Mouse (Mus musculus): ENCODE data around the gene H2-DMb2.
"Not testable (repeated sequence)": the region's sequence is repeated elsewhere in the genome, so short reads cannot be mapped to it uniquely, and the experiment has no call there.

Gene H2-DMb2

DNA sequence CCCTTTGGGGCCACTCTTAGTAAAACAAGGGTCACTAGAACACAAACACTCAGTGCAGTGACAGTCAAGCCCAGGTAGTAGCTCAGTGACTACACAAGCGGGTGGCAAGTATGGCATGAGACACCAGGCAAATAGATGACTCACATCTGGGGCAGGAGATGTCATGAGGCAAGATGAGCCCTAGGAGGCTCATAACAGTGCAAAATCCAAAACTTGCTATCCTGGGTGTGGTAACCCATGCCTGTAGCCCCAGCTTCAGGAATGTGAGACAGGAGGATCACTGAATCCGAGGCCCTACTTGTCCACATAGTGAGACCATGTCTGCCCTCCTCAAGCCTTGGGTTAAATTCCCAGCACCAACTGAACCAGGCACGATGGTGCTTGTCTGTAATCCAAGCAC, 8.7 kb upstream of the H2-DMb2 start:
- DNase-seq (ENCODE audit: low read depth, low spot score): no peak

DNA sequence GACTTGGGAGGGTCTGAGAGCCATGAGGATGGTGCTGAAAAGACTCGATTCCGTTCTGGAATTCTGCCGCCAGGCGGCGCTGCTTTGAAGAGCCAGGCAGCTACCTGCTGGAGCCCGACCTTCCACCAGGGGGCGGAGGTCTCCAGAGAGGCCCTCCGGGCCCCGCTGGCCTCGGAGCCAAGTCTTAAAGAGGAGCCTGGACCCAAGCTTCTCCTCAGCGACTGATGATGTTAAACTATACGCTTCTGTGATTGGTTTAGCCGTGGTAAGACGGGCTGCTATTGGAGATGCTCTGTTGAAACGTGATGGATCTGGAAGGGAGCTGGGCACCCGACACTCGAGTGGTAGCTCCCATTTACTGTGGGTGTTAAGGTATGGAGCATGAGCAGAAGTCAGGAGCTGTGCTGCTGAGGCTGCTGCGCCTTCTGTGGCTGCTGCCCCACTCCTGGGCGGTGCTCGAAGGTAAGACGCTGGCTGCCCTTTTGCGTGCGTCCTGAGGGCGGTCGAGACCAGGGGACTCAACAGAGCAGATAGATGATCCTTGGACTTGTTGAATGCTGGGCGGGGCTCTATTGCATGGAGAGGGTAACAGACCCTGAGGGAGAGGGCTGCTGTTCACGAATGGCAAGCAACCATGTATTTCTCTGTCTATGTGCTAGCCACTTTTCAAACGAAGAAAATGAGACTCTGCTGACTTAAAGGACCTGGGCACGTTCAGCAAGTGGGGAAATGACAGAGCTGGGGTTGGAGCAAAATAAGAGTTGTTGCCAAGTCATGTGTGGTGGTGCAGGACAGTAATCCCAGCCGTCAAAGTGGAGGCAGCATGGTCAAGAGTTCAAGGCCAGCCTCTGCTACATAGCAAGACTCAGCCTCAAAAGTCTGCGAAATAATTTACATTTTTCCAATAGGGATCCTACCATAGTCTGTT, 7.5 kb upstream of the H2-DMb2 start:
- DNase-seq (ENCODE audit: low read depth, low spot score): peak; percentile 98

- no peak for DNase-seq (ENCODE audit: low read depth, low spot score)
These were observed 5.5 kb upstream of the H2-DMb2 start for GRCm38 (mm10) chr17:34137601-34138000.

DNA sequence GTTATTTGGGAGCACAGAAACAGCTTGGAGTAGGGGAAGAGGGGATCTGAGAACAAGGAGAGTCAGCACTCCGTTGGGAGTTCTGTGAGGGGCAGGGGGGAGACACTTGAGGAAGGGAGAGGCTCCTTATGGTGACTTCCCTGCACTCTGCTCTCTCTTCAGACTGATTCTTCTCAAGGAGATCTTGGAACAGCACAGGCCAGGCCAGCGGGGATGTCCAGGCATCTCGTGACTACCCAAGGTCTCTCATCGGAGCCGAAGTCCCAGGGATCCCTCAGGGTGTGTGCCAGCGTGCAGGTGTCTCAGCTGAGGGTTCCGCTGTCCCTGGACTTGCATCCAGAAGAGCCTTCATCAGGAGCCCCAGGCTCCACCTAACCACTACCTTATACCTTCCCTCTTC, 4.5 kb upstream of the H2-DMb2 start:
- DNase-seq (ENCODE audit: low read depth, low spot score): no peak

DNA sequence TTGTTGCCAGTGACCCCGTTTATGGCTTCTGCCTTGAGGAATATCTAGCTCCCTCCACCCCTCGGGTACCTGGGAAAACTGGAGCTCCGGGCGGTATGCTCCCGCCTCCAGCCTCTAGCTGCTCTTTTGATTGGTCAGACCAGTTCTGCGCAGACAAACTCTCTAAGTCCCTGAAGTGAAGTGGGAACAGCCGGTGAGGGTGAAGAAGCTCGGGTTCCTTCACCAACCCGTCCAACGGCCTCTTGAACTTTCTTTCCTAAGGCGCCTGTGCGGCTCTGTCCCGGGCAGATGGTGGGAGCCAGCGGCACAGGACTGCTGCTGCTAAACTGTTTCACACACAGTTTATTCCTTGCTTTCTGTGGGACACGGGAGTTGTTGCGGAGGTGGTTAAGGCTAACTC, 3.7 kb upstream of the H2-DMb2 start:
- DNase-seq (ENCODE audit: low read depth, low spot score): no peak

GRCm38 (mm10) chr17:34140240-34140639, 2.9 kb upstream of the H2-DMb2 start:
- DNase-seq (ENCODE audit: low read depth, low spot score): no peak

DNA sequence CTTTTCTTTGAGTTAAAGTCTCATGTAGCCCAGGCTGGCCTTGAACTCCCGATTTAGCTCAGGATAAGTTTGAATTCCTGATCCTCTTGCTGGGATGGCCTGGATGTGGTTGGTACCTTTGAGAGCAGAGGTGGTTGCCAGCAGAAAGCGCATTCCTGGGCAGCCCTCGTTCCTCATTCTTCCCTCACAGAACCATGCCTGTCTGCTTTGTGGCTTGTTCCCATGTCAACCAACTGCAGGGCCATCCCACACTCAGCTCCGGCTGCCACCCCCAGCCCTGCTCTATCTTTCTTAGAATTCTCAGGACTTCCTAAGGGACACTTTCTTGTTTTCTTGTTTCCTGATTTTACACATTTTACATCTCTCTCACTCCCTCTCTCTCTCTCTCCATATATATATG, 1.7 kb upstream of the H2-DMb2 start:
- DNase-seq (ENCODE audit: low read depth, low spot score): no peak

DNA sequence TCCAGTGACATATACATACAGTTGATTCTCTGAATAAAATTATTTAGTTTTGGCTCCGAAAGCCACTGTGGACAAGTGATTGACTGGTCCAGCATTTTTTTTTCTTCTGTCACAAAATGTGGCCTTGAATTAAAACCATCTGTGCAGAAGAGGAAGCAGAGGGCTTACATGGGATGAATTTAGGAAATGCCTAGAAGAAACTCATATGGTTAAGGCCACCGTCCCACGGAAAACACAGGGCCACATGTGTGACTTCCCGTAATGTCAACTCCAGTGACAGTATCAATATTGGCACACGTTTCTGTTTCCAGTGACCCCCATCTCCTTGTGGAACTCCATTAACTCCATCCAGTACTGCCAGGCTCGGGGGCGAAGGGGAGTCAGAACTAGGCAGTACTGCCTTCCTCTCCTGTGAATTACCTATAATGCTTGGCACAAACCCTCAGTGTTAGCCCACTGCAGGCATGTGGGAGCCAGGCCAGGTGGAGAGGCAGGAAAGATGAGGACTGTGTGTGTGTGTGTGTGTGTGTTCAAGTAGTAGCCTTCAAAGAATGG, 574 bp upstream of the H2-DMb2 start:
- DNase-seq (ENCODE audit: low read depth, low spot score): no peak

DNA sequence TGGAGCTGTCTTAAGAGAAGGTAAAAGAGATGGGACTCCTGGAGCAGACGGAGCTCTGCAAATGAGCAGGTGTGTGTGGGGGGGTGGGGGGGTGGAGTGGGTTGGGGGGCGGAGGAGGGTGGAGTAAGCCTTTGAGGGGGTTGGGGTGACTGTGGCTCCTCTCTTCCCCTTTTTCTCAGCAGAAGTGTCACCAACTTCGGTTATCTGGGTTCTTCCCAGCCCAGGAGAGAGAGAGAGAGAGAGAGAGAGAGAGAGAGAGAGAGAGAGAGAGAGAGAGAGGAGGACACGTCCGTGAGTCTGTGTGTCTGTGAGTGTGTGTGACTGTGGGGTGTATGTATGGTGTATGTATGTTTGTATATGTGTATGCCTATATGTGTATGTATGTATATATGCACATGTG, 354 bp downstream of the H2-DMb2 start:
- no peak for DNase-seq (ENCODE audit: low read depth, low spot score)

GRCm38 (mm10) chr17:34144221-34144620, 1.1 kb downstream of the H2-DMb2 start:
- not testable (repeated sequence) for DNase-seq (ENCODE audit: low read depth, low spot score)

DNA sequence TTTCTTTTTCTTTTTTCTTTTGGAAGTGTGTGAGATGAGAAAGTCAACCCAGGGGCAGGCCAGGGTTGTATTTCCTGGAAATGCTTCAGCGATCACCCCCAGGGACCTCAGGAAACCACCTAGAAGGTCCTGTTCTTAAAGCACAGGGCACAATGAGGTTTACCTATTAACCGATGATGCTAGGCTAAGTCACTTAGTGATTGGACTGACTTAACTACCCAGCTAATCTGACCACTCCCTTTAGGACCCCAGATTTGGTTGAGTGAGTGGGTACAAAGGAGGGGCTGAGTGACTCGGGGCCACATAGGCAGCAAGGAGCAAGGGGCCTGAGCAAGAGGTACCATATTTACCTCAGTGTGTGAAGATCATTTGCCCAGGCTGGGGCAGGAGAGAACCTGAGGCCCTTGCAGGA, 1.9 kb downstream of the H2-DMb2 start:
- no peak for DNase-seq (ENCODE audit: low read depth, low spot score)

- no peak for DNase-seq (ENCODE audit: low read depth, low spot score)
These were observed 9.8 kb downstream of the H2-DMb2 start, which contains the start of gene H2-DMb1 for GRCm38 (mm10) chr17:34152923-34153322. H2-DMb1 (plus strand) TSS chr17:34153072.

GRCm38 (mm10) chr17:34155534-34155933, 12.4 kb downstream of the H2-DMb2 start:
- no peak for DNase-seq (ENCODE audit: low read depth, low spot score)

GRCm38 (mm10) chr17:34164202-34164895, 21.2 kb downstream of the H2-DMb2 start:
- no peak for DNase-seq (ENCODE audit: low read depth, low spot score)

GRCm38 (mm10) chr17:34165033-34165730, 22.1 kb downstream of the H2-DMb2 start:
- no peak for DNase-seq (ENCODE audit: low read depth, low spot score)

DNA sequence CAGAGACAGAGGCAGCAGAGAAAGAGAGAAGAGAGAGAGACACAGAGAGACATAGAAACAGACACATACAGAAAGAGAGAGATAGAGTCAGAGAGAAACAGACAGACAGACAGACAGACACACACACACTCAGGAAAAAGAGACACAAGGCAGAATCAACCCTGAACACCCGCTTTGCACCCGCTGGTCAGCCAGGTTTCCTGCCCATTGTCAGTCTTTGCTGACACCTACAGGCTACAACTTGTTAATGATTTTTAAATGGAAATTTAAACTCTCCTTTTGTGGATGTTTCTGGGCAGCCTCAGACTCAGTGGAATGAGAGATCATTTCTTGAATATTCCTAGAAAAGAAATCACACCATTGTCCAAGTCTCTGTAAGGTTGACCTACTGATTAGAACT, 26.2 kb downstream of the H2-DMb2 start:
- DNase-seq (ENCODE audit: low read depth, low spot score): peak; percentile 32

GRCm38 (mm10) chr17:34170487-34170876, 27.4 kb downstream of the H2-DMb2 start:
- DNase-seq (ENCODE audit: low read depth, low spot score): no peak

- DNase-seq (ENCODE audit: low read depth, low spot score): peak; percentile 46
These were observed 27.9 kb downstream of the H2-DMb2 start for GRCm38 (mm10) chr17:34170877-34171498.

DNA sequence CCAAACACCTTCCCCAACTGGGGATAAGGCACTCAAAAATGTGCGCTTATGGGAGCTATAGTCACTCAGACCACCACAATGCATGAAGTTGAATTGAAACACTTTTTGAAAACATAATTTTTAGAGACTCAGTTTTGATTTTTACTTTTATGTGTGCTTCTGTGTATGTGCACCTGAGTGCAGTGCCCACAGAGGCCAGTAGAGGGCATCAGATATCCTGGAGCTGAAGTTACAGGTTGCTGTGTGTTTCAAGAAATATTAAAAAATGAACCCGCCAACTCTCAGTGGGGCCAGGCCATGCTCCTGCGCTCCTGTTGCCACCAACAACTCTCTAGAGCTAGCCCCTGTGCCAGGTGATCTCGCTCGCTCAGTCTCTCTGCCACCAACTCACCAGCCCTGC, 29.4 kb downstream of the H2-DMb2 start:
- DNase-seq (ENCODE audit: low read depth, low spot score): no peak

- DNase-seq (ENCODE audit: low read depth, low spot score): no peak
These were observed 31.0 kb downstream of the H2-DMb2 start for GRCm38 (mm10) chr17:34174075-34174474.

GRCm38 (mm10) chr17:34177179-34177578, 34.1 kb downstream of the H2-DMb2 start:
- DNase-seq (ENCODE audit: low read depth, low spot score): no peak

All from embryo, embryonic 11.5 days (tissue).